Mouse (Mus musculus) kidney, postnatal 10 days (tissue): ENCODE data around the gene Spire2.
A peak's percentile ranks its signal among the peaks of the same experiment; 100 is the strongest.
"Not testable (repeated sequence)": the region's sequence is repeated elsewhere in the genome, so short reads cannot be mapped to it uniquely, and the experiment has no call there.

Experiments used
- DNase-seq: peaks from one replicate; pipeline ENCODE4 v3.0.0; 2021; ENCODE audit warnings: mixed read lengths

Gene Spire2

GRCm38 (mm10) chr8:123384883-123385540, 52.5 kb downstream of the Spire2 start:
- DNase-seq: peak; percentile 42

GRCm38 (mm10) chr8:123387041-123387440, 54.5 kb downstream of the Spire2 start:
- no peak for DNase-seq

- DNase-seq: no peak
Measured at GRCm38 (mm10) chr8:123387801-123388200, 55.3 kb downstream of the Spire2 start.

GRCm38 (mm10) chr8:123389026-123389425, 56.5 kb downstream of the Spire2 start:
- peak; percentile 34 for DNase-seq

- no peak for DNase-seq
Measured at GRCm38 (mm10) chr8:123398308-123398707, 65.8 kb downstream of the Spire2 start.

- DNase-seq: no peak
Measured at GRCm38 (mm10) chr8:123401936-123402335, 69.4 kb downstream of the Spire2 start.

- peak; percentile 53 for DNase-seq
Measured at GRCm38 (mm10) chr8:123402730-123403326, 70.3 kb downstream of the Spire2 start.

- no peak for DNase-seq
Measured at GRCm38 (mm10) chr8:123404521-123404920, 72.0 kb downstream of the Spire2 start.

- DNase-seq: peak; percentile 66
Measured at GRCm38 (mm10) chr8:123406786-123407185, 74.3 kb downstream of the Spire2 start, which contains the start of gene Mc1r. Gene Mc1r, plus strand, starts transcription at chr8:123407107.

- DNase-seq: no peak
Measured at GRCm38 (mm10) chr8:123407612-123408011, 75.1 kb downstream of the Spire2 start.

- no peak for DNase-seq
Measured at GRCm38 (mm10) chr8:123408586-123409544, 76.4 kb downstream of the Spire2 start.

- peak; percentile 52 for DNase-seq
Measured at GRCm38 (mm10) chr8:123410049-123410587, 77.6 kb downstream of the Spire2 start.

GRCm38 (mm10) chr8:123410788-123411187, 78.3 kb downstream of the Spire2 start:
- DNase-seq: no peak

GRCm38 (mm10) chr8:123411246-123411645, 78.7 kb downstream of the Spire2 start, which contains the start of gene Tubb3:
Gene Tubb3, plus strand, starts transcription at chr8:123411424.
- DNase-seq: peak; percentile 62

- DNase-seq: no peak
Measured at GRCm38 (mm10) chr8:123411781-123412327, 79.3 kb downstream of the Spire2 start.

GRCm38 (mm10) chr8:123412560-123413170, 80.2 kb downstream of the Spire2 start:
- no peak for DNase-seq

GRCm38 (mm10) chr8:123414255-123414654, 81.7 kb downstream of the Spire2 start:
- DNase-seq: peak; percentile 51

- DNase-seq: not testable (repeated sequence)
Measured at GRCm38 (mm10) chr8:123414997-123415696, 82.6 kb downstream of the Spire2 start.

GRCm38 (mm10) chr8:123415967-123416943, 83.7 kb downstream of the Spire2 start:
- DNase-seq: no peak

- DNase-seq: no peak
Measured at GRCm38 (mm10) chr8:123416944-123417555, 84.5 kb downstream of the Spire2 start.
